Mouse (Mus musculus) intestine, embryonic 14.5 days (tissue): ENCODE data around the gene A4galt. TPM values are rescaled to one million over a fixed set of nuclear protein-coding genes. Genes with fewer than 3 reads are reported as not detected.
A peak's percentile ranks its signal among the peaks of the same experiment; 100 is the strongest.

ENCODE experiments used
- ATAC-seq: fragments of 200-750 bp; cut with Nextera tagmentation; replicated peaks from 2 replicates; pipeline ENCODE4 v1.8.0; 2017; ENCODE audit warnings: low read depth, moderate number of reproducible peaks, moderate TSS enrichment, moderate library complexity; ENCODE audit not compliant: low FRiP score, low TSS enrichment
- DNase-seq: peaks from one replicate; pipeline ENCODE4 v3.0.0-alpha.2; 2018; ENCODE audit warnings: low spot score
- H3K27ac ChIP-seq: fragments of 300-500 bp; sonication (generic); 2 replicates; pipeline ENCODE4 v1.5.1; 2014; ENCODE audit warnings: low read depth, mild to moderate bottlenecking, control low read depth
- H3K27me3 ChIP-seq: fragments of 300-500 bp; sonication (generic); replicated peaks from 2 replicates; pipeline ENCODE4 v1.6.1; 2014; ENCODE audit warnings: low read length, control low read depth; ENCODE audit not compliant: control insufficient read depth, insufficient read depth
- H3K36me3 ChIP-seq: fragments of 300-500 bp; sonication (generic); 2 replicates; pipeline ENCODE4 v1.6.1; 2014; ENCODE audit warnings: low read length, control low read depth; ENCODE audit not compliant: control insufficient read depth, insufficient read depth
- H3K4me1 ChIP-seq: fragments of 300-500 bp; sonication (generic); replicated peaks from 2 replicates; pipeline ENCODE4 v1.6.1; 2014; ENCODE audit warnings: low read length, control low read depth, mixed read lengths; ENCODE audit not compliant: control insufficient read depth, insufficient read depth
- H3K4me2 ChIP-seq: fragments of 300-500 bp; sonication (generic); 2 replicates; pipeline ENCODE4 v1.6.1; 2014; ENCODE audit warnings: low read length
- H3K4me3 ChIP-seq: fragments of 300-500 bp; sonication (generic); 2 replicates; pipeline ENCODE4 v1.5.1; 2014; ENCODE audit warnings: low read depth, low read length, control low read depth, mixed read lengths
- H3K9ac ChIP-seq: fragments of 300-500 bp; sonication (generic); 2 replicates; pipeline ENCODE4 v1.6.1; 2014; ENCODE audit warnings: mild to moderate bottlenecking, low read length
- H3K9me3 ChIP-seq: fragments of 300-500 bp; sonication (generic); 2 replicates; pipeline ENCODE4 v1.6.1; 2016; ENCODE audit warnings: low read length, control low read depth; ENCODE audit not compliant: control insufficient read depth
- WGBS: fragments of 180-500 bp; shearing (Covaris S2); extraction: QIAGEN DNeasy Blood & Tissue Kit; methylation state at CpG from one replicate; pipeline ENCODE4 v1.1.7; 2014; 5-methylcytosine and 5-hydroxymethylcytosine counted together
- polyA plus RNA-seq: library from polyadenylated mRNA; unstranded; fragments of >200 nt; fragmentation: Nextera tagmentation; extraction: Ambion mirVana; gene quantifications from 2 replicates; pipeline ENCODE4 v1.2.1, GENCODE M21; 2014

A4galt gene
- polyA plus RNA-seq, 1 experiment from 2014 or later: 3.4 TPM

GRCm38 (mm10) chr15:83293706-83294645 lies 42.4 kb upstream of the A4galt start:
- Histone ChIP-seq H3K27ac (no peak overlapping the region), H3K4me3 (no peak overlapping the region), H3K36me3 (peaks cover under 1% of the 10 kb centered on the region; the same call in 1 of the 2 replicates), H3K9ac (no peak overlapping the region), H3K27me3 (no peaks in the 10 kb centered on the region), H3K4me2 (no peak overlapping the region), H3K9me3 (no peaks in the 10 kb centered on the region), H3K4me1 (peaks cover 11% of the 10 kb centered on the region; the same call in 1 of the 2 replicates)
- DNase-seq: no peak
- 83% methylated on average over 8 of the region's 8 CpGs for WGBS
- no peak for ATAC-seq

DNA sequence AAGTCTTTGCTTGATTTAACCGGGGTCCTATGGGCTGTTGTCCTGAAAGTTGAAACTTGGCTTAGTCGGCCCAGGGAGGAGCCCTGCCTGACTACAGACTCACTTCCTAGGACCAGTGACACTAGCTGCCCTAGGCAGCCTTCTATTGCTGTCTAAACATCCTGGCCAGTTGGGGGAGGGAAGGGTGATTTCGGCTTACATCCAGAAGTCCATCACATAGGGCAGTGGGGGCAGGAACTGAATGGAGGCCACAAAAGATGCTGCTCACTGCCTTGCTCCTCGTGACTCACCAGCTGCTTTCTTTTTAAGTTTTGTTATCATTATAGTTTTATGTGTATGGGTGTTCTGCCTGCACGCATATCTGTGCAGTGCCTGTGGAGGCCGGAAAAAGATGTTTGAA lies 41.6 kb upstream of the A4galt start:
- no peak for DNase-seq
- no peaks in the 10 kb centered on the region for H3K9me3 ChIP-seq
- peaks cover 11% of the 10 kb centered on the region; the same call in 1 of the 2 replicates for H3K4me1 ChIP-seq
- ATAC-seq: no peak
- peak overlapping the region; percentile 36; the same call in 1 of the 2 replicates for H3K27ac ChIP-seq
- H3K36me3 ChIP-seq: no peaks in the 10 kb centered on the region
- H3K4me3 ChIP-seq: no peak overlapping the region
- 51% methylated on average over 6 of the region's 6 CpGs for WGBS
- no peaks in the 10 kb centered on the region for H3K27me3 ChIP-seq
- H3K9ac ChIP-seq: no peak overlapping the region
- H3K4me2 ChIP-seq: no peak overlapping the region

DNA sequence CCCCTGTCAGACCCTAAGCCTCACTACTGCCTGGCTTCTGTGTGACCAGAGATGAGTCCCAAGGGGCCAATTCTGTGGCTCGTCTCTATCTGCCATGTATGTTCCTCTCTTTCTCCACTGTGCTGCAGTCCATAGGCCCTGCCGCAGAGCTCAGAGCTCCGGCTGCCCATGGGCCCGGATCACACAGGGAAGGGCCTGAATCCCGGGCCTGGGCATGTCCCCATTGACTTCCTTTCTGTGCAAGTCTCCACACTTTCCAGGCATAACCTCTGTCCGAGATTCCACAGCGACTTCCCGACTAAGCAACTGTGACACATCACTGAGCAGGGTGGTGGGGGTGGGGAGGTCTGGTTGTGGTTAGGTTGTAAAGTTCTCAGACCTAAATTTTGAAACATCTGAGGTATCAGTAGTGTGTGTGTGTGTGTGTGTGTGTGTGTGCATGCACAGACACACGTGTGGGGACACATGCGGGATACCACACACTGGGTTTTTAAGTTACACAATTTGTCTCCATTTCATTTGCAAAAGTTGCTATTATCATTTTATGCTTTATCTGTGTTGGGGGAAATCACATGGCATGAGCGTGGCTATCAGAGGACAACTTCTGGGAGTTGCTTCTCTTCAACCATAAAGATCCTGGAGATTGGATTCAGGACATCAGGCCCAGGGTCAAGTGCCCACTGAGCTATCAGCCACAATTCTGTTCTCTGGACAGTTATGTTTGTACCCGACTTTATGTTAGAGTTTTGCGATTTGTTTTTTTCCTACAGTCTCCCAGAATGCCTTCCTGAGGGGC lies 40.9 kb upstream of the A4galt start:
- H3K27me3 ChIP-seq: no peaks in the 10 kb centered on the region
- ATAC-seq: no peak

GRCm38 (mm10) chr15:83290899-83291298 lies 39.3 kb upstream of the A4galt start:
- Histone ChIP-seq H3K4me1 (peaks cover 6% of the 10 kb centered on the region; the same call in 1 of the 2 replicates), H3K9ac (no peak overlapping the region), H3K36me3 (no peaks in the 10 kb centered on the region), H3K27ac (no peak overlapping the region), H3K27me3 (no peaks in the 10 kb centered on the region), H3K4me2 (no peak overlapping the region), H3K4me3 (no peak overlapping the region), H3K9me3 (0 out of 2 replicates have a peak, but pooled peaks cover 3% of the 10 kb centered on the region)
- DNase-seq (no peak), ATAC-seq (no peak)
- 79% methylated on average over 2 of the region's 2 CpGs for WGBS

More for the DNA sequence above, 40.9 kb upstream of the A4galt start:
- no peak for DNase-seq
- H3K9ac ChIP-seq: no peak overlapping the region
- H3K9me3 ChIP-seq: no peaks in the 10 kb centered on the region
- 76% methylated on average over 13 of the region's 13 CpGs for WGBS
- no peak overlapping the region for H3K4me2 ChIP-seq
- peaks cover 11% of the 10 kb centered on the region; the same call in 1 of the 2 replicates for H3K4me1 ChIP-seq
- H3K4me3 ChIP-seq: no peak overlapping the region
- peak overlapping the region; percentile 36; the same call in 1 of the 2 replicates for H3K27ac ChIP-seq
- H3K36me3 ChIP-seq: no peaks in the 10 kb centered on the region

DNA sequence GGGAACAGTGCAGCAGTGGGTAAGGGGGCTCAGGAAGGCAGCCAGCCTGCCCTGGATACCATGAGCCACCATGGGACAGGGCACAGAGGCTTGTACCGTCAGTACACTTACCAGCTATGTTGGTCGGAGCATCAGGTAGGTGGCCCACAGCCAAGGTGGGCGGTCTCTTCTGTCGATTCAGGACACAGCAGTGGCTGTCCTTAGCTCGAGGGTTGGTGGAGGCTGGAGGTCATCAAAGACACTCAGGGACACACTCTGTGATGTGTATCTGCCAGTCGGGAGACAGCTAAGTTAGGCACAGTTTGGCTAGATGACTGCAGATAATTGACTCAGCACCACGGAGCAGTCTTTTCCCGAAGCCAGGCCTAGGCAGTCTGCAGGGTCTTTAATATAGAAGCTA lies 33.3 kb upstream of the A4galt start:
- H3K4me3 ChIP-seq: no peak overlapping the region
- no peaks in the 10 kb centered on the region for H3K4me1 ChIP-seq
- H3K4me2 ChIP-seq: no peak overlapping the region
- WGBS: 79% methylated on average over 8 of the region's 8 CpGs
- H3K36me3 ChIP-seq: no peaks in the 10 kb centered on the region
- no peaks in the 10 kb centered on the region for H3K27me3 ChIP-seq
- no peak overlapping the region for H3K27ac ChIP-seq
- DNase-seq (no peak), ATAC-seq (no peak)
- H3K9me3 ChIP-seq: 0 out of 2 replicates have a peak, but pooled peaks cover 3% of the 10 kb centered on the region
- H3K9ac ChIP-seq: no peak overlapping the region

GRCm38 (mm10) chr15:83282397-83282796 lies 30.8 kb upstream of the A4galt start:
- no peaks in the 10 kb centered on the region for H3K27me3 ChIP-seq
- H3K9me3 ChIP-seq: 0 out of 2 replicates have a peak, but pooled peaks cover 3% of the 10 kb centered on the region
- H3K36me3 ChIP-seq: no peaks in the 10 kb centered on the region
- H3K4me2 ChIP-seq: no peak overlapping the region
- no peak for DNase-seq
- H3K27ac ChIP-seq: peak overlapping the region; percentile 64; the same call in 1 of the 2 replicates
- 71% methylated on average over 5 of the region's 5 CpGs for WGBS
- no peak for ATAC-seq
- no peaks in the 10 kb centered on the region for H3K4me1 ChIP-seq
- no peak overlapping the region for H3K4me3 ChIP-seq
- H3K9ac ChIP-seq: no peak overlapping the region

- Histone ChIP-seq H3K27ac (peak overlapping the region; percentile 64), H3K9me3 (no peaks in the 10 kb centered on the region), H3K27me3 (no peaks in the 10 kb centered on the region), H3K9ac (no peak overlapping the region), H3K4me1 (no peaks in the 10 kb centered on the region), H3K4me3 (no peak overlapping the region), H3K4me2 (0 out of 2 replicates have a peak overlapping the region, but pooled peaks have one; percentile 4), H3K36me3 (no peaks in the 10 kb centered on the region)
- ATAC-seq: peak; percentile 71; the same call in 1 of the 2 replicates
- 26% methylated on average over 11 of the region's 11 CpGs for WGBS
- DNase-seq: peak; percentile 60
Measured at GRCm38 (mm10) chr15:83281303-83281702, 29.7 kb upstream of the A4galt start.

DNA sequence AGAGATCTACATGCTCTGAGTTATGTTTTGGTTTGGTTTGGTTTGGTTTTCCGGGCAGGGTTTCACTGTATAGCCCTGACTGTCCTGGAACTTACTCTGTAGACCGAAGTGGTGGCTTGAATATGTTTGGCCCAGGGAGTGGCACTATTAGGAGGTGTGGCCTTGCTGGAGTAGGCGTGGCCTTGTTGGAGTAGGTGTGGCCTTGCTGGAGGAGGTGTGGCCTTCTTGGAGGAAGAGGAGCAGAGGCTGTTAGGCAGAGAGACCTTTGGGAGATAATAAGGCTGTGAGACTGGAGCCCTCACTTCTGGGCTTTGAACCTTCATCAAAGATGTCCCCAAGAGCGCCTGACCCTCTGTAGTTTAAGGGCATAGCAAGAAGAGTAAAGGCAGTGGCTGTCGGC lies 27.0 kb upstream of the A4galt start:
- Histone ChIP-seq H3K4me3 (no peak overlapping the region), H3K4me1 (no peaks in the 10 kb centered on the region), H3K9ac (no peak overlapping the region), H3K36me3 (no peaks in the 10 kb centered on the region), H3K4me2 (no peak overlapping the region), H3K9me3 (no peaks in the 10 kb centered on the region), H3K27me3 (no peaks in the 10 kb centered on the region), H3K27ac (no peak overlapping the region)
- WGBS: 86% methylated on average over 5 of the region's 5 CpGs
- ATAC-seq (no peak), DNase-seq (no peak)
